Mouse (Mus musculus) hindbrain, postnatal 0 days (tissue): ENCODE measurements around the gene Rapgef2. TPM values are rescaled to one million over a fixed set of nuclear protein-coding genes. Genes with fewer than 3 reads are reported as not detected.

Experiments used
- ATAC-seq: fragments of 200-750 bp; cut with Nextera tagmentation; 2 replicates; pipeline ENCODE4 v1.8.0; 2017; ENCODE audit warnings: mild to moderate bottlenecking, moderate TSS enrichment, moderate library complexity
- DNase-seq: peaks from one replicate; pipeline ENCODE4 v3.0.0-alpha.2; 2015; ENCODE audit warnings: low spot score
- H3K27ac ChIP-seq: fragments of 300-500 bp; sonication (generic); 2 replicates; pipeline ENCODE4 v1.5.1; 2014; ENCODE audit warnings: mild to moderate bottlenecking
- H3K27me3 ChIP-seq: fragments of 300-500 bp; sonication (generic); 2 replicates; pipeline ENCODE4 v1.6.1; 2014; ENCODE audit warnings: low read length, mixed read lengths; ENCODE audit not compliant: insufficient read depth
- H3K36me3 ChIP-seq: fragments of 300-500 bp; sonication (generic); 2 replicates; pipeline ENCODE4 v1.6.1; 2014; ENCODE audit warnings: low read length, mixed read lengths; ENCODE audit not compliant: insufficient read depth
- H3K4me1 ChIP-seq: fragments of 300-500 bp; sonication (generic); 2 replicates; pipeline ENCODE4 v1.6.1; 2014; ENCODE audit warnings: antibody characterized with exemption, low read length, mixed read lengths; ENCODE audit not compliant: insufficient read depth
- H3K4me2 ChIP-seq: fragments of 300-500 bp; sonication (generic); 2 replicates; pipeline ENCODE4 v1.6.1; 2014; ENCODE audit warnings: low read depth, mild to moderate bottlenecking, low read length, moderate library complexity, mixed read lengths
- H3K4me3 ChIP-seq: fragments of 300-500 bp; sonication (generic); 2 replicates; pipeline ENCODE4 v1.5.1; 2014; ENCODE audit warnings: low read length
- H3K9ac ChIP-seq: fragments of 300-500 bp; sonication (generic); replicated peaks from 2 replicates; pipeline ENCODE4 v1.6.1; 2014; ENCODE audit warnings: mild to moderate bottlenecking, low read length, moderate library complexity, mixed read lengths
- H3K9me3 ChIP-seq: fragments of 300-500 bp; sonication (generic); 2 replicates; pipeline ENCODE4 v1.6.1; 2016; ENCODE audit warnings: low read length, mixed read lengths
- CTCF ChIP-seq: IDR thresholded peaks from 2 replicates; pipeline ENCODE4 v1.5.1; 2016; ENCODE audit warnings: antibody characterized with exemption, control low read depth, low read depth
- WGBS: fragments of 180-500 bp; shearing (Covaris S2); extraction: QIAGEN DNeasy Blood & Tissue Kit; methylation state at CpG from one replicate; pipeline ENCODE4 v1.1.7; 2014; 5-methylcytosine and 5-hydroxymethylcytosine counted together
- polyA plus RNA-seq: library from polyadenylated mRNA; unstranded; fragments of >200 nt; fragmentation: Nextera tagmentation; extraction: Ambion mirVana; gene quantifications from 2 replicates; pipeline ENCODE4 v1.2.1, GENCODE M21; 2015
- total RNA-seq: library from RNA; depleted of rRNA; stranded (reverse); fragments of >200 nt; gene quantifications from 2 replicates; pipeline ENCODE4 v1.2.3, GENCODE M21; 2014

The Rapgef2 gene
- total and polyA plus RNA-seq, 2 experiments from 2014 or later: 8.8 to 49.8 TPM

- H3K9me3 ChIP-seq: no peaks in the 10 kb centered on the region
- H3K4me1 ChIP-seq: peaks cover 7% of the 10 kb centered on the region; the same call in 1 of the 2 replicates
- H3K36me3 ChIP-seq: no peaks in the 10 kb centered on the region
- no peak overlapping the region for H3K9ac ChIP-seq
- no peaks in the 10 kb centered on the region for H3K27me3 ChIP-seq
- peak; percentile 84 for TF ChIP-seq CTCF
- no peak overlapping the region for H3K27ac ChIP-seq
- peak; percentile 76 for ATAC-seq
- 39% methylated on average over 9 of the region's 9 CpGs for whole genome bisulfite sequencing
- H3K4me3 ChIP-seq: no peak overlapping the region
- peak; percentile 87 for DNase-seq
- H3K4me2 ChIP-seq: no peak overlapping the region
Observed at GRCm38 (mm10) chr3:79221296-79222191, 64.8 kb downstream of the Rapgef2 start.

GRCm38 (mm10) chr3:79219144-79219930, 67.0 kb downstream of the Rapgef2 start:
- no peaks in the 10 kb centered on the region for H3K27me3 ChIP-seq
- TF ChIP-seq CTCF: no peak
- DNase-seq: no peak
- H3K4me1 ChIP-seq: peaks cover 7% of the 10 kb centered on the region; the same call in 1 of the 2 replicates
- H3K4me2 ChIP-seq: no peak overlapping the region
- no peak for ATAC-seq
- H3K4me3 ChIP-seq: no peak overlapping the region
- H3K9ac ChIP-seq: no peak overlapping the region
- H3K36me3 ChIP-seq: no peaks in the 10 kb centered on the region
- peak overlapping the region; percentile 4; the same call in 1 of the 2 replicates for H3K27ac ChIP-seq
- H3K9me3 ChIP-seq: no peaks in the 10 kb centered on the region
- 34% methylated on average over 10 of the region's 10 CpGs for WGBS

DNA sequence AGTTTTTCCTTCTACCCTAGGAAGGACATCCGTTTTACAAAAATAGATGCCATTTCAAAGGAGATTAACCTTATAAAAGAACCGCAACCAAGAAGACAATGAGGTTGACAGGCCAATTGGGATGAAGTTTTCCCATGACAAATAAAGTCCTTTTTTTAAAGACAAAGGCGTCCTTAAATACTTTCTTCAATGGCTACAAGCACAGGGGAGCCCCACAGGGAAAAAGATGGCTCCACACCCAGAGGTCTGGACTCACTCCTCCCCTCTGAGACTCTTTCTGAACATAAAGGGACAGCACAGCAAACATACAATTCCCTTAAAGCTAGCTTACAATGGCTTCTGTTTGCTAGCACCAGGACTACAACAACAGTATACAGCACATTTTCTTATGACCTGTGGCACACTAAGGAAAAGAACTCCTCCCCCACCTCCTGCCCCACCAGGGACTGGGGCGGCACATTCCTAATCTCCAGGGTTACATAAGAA, 67.7 kb downstream of the Rapgef2 start:
- H3K4me1 ChIP-seq: peaks cover 7% of the 10 kb centered on the region; the same call in 1 of the 2 replicates
- no peaks in the 10 kb centered on the region for H3K9me3 ChIP-seq
- WGBS: 16% methylated on average over 4 of the region's 4 CpGs
- no peak overlapping the region for H3K9ac ChIP-seq
- H3K36me3 ChIP-seq: no peaks in the 10 kb centered on the region
- H3K27ac ChIP-seq: peak overlapping the region; percentile 4; the same call in 1 of the 2 replicates
- DNase-seq (no peak), ATAC-seq (no peak)
- no peaks in the 10 kb centered on the region for H3K27me3 ChIP-seq
- no peak overlapping the region for H3K4me2 ChIP-seq
- TF ChIP-seq CTCF: no peak
- no peak overlapping the region for H3K4me3 ChIP-seq

GRCm38 (mm10) chr3:79210243-79210642, 76.1 kb downstream of the Rapgef2 start:
- H3K9me3 ChIP-seq: no peaks in the 10 kb centered on the region
- no peaks in the 10 kb centered on the region for H3K4me1 ChIP-seq
- H3K4me3 ChIP-seq: no peak overlapping the region
- no peak overlapping the region for H3K4me2 ChIP-seq
- H3K9ac ChIP-seq: no peak overlapping the region
- no peak for TF ChIP-seq CTCF
- H3K36me3 ChIP-seq: no peaks in the 10 kb centered on the region
- H3K27ac ChIP-seq: no peak overlapping the region
- H3K27me3 ChIP-seq: no peaks in the 10 kb centered on the region
- 82% methylated on average over 5 of the region's 5 CpGs for WGBS
- DNase-seq (no peak), ATAC-seq (no peak)

DNA sequence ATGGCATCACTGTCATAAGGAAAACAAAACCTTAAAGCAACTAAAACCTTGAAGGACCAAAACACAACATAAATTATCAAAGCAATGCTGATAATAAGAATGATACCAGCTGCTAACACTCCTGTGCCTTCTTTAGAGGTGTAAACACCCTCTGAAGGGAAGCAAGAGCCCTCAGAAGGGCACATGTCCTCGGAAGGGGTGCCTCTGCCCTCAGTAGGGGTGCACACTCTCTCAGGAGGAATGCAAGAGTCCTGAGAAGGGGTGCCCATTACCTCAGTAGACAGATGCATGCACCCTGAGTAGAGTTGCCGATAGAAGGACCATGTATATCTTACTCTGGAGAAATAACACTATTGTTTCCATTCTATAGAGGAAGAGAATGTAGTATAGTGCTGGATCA, 79.1 kb downstream of the Rapgef2 start:
- no peak for TF ChIP-seq CTCF
- Histone ChIP-seq H3K4me3 (no peak overlapping the region), H3K9me3 (no peaks in the 10 kb centered on the region), H3K4me1 (no peaks in the 10 kb centered on the region), H3K36me3 (no peaks in the 10 kb centered on the region), H3K4me2 (no peak overlapping the region), H3K9ac (no peak overlapping the region), H3K27ac (no peak overlapping the region), H3K27me3 (no peaks in the 10 kb centered on the region)
- DNase-seq: no peak
- WGBS: 92% methylated on average over 2 of the region's 2 CpGs
- no peak for ATAC-seq

DNA sequence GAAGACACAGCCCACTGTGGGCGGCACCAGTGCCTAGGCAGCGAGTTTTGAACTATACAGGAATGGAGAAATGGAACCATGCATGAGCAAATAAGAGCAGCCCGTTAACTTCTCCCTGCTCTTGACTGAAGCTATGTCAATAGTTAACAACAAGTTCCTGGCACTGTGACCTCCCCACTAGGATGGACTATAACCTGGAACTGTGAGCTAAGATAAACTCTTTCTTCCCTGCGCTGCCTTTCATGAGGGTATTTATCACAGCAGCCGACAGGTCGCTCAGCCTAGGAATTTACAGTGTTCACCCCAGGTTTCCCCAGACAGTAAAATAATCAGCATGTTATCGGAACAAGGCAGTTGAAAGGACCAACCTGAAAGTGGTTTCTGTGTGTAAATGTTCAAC, 79.8 kb downstream of the Rapgef2 start:
- Histone ChIP-seq H3K9me3 (no peaks in the 10 kb centered on the region), H3K27me3 (no peaks in the 10 kb centered on the region), H3K4me3 (no peak overlapping the region), H3K4me1 (no peaks in the 10 kb centered on the region), H3K36me3 (no peaks in the 10 kb centered on the region), H3K27ac (no peak overlapping the region), H3K9ac (no peak overlapping the region), H3K4me2 (no peak overlapping the region)
- TF ChIP-seq CTCF: no peak
- 95% methylated on average over 7 of the region's 7 CpGs for WGBS
- no peak for ATAC-seq
- no peak for DNase-seq
